Mouse (Mus musculus) granulocyte monocyte progenitor cell, adult 5-6 weeks (primary cell): Measurements from ENCODE around the gene Gpt2. TPM values are rescaled to one million over a fixed set of nuclear protein-coding genes. Genes with fewer than 3 reads are reported as not detected.
A peak's percentile ranks its signal among the peaks of the same experiment; 100 is the strongest.

Source experiments
- ATAC-seq: replicated peaks from 2 replicates; pipeline ENCODE4 v1.8.0; 2016; ENCODE audit warnings: mild to moderate bottlenecking, moderate TSS enrichment, inconsistent platforms; ENCODE audit not compliant: poor library complexity, severe bottlenecking
- total RNA-seq, 2 experiments: library from RNA; stranded (forward) in 1 of 2; stranded (reverse) in 1 of 2; fragments of 200-712, 200-1000 nt in 1 of 2; fragments of >200 nt in 1 of 2; fragmentation: Nextera tagmentation in 1 of 2; gene quantifications; 2 replicates each; pipeline ENCODE4 v1.2.3; 2014 to 2017

The Gpt2 gene
- total RNA-seq, 2 experiments from 2014 or later, result 4.3 to 5.7 TPM

GRCm38 (mm10) chr8:85521332-85521731, 29.0 kb downstream of the Gpt2 start:
- no peak for ATAC-seq

GRCm38 (mm10) chr8:85524086-85524485, 31.7 kb downstream of the Gpt2 start:
- no peak for ATAC-seq

- peak; percentile 76 for ATAC-seq
These were observed 33.7 kb downstream of the Gpt2 start for GRCm38 (mm10) chr8:85526105-85526504.

GRCm38 (mm10) chr8:85528959-85529358, 36.6 kb downstream of the Gpt2 start:
- ATAC-seq, result no peak

DNA sequence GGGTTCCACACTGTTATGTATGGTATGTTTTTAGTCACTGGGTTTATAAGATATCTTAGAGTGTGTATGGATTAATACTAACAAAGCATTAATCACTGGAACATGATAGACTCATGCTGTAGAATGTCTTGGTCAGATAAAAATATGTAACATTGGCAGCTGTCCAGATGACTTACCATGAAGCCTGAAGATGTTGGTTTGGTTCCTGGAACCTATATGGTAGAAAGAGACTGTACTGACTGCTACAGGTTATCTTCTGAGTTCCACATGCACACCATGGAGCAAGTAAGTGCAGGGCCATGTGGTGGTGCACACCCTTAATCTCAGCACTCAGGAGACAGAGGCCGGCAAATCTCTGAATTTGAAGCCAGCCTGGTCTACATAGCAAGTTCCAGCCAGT, 38.3 kb downstream of the Gpt2 start:
- ATAC-seq, result no peak

DNA sequence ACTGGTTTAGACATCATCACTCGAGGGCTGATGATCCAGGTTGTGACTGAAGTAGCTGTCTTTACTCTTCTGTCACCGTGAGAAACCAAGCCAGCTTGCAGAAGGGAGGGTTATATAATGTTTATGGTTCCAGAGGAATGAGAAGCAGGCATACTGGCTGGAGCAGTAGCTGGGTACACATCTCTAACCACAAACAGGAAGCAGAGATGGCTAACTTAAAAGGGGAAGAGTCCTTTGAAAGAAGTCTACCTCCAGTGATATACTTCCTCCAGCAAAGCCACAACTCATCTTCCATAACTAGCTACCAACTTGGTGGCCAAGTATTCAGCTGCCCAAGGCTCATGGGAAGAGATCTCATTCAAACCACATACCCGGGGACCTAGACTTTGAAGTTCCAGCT, 39.1 kb downstream of the Gpt2 start:
- peak; percentile 95 for ATAC-seq

DNA sequence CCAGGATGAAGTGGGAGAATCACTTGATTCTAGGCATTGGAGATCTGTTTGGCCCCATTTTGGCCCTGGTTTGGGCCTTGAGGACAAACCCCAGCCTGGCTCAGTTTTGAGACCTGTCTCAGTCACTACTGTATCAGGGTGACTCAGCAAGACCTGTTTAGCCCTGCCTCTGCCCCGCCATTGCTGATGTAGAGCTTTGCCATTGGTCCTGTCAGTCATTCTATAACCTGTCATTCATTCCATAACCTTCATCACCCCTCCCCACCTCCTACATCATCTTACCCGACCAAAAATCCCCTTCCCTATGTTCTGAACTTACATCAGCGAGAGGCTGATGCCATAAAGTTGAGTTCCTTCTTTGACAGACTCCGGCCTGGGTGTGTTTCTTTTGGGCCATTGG, 40.5 kb downstream of the Gpt2 start:
- ATAC-seq, result no peak

- ATAC-seq, result no peak
These were observed 41.1 kb downstream of the Gpt2 start for GRCm38 (mm10) chr8:85533434-85533833.

DNA sequence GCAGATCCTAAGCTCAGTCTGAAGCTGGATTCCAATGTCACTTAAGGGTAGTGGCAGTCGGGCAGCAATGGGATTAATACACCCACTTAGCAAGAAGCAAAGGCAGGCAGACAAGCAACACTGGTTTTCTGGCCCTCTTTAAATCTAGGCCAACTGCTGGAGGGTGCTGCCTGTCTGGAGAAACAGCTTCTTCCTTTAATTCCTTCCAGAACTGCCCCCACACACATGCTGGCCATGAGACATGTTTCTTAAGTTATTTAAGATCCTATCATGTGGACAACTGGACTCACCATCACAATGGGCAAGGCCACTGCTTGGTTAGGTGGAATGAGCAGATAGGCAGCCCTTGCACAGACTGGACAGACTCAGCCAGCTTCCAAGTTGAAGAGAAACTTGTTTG, 41.8 kb downstream of the Gpt2 start:
- ATAC-seq, result no peak

GRCm38 (mm10) chr8:85536332-85536731, 44.0 kb downstream of the Gpt2 start:
- no peak for ATAC-seq

- ATAC-seq, result no peak
These were observed 59.6 kb downstream of the Gpt2 start for GRCm38 (mm10) chr8:85551934-85552333.

DNA sequence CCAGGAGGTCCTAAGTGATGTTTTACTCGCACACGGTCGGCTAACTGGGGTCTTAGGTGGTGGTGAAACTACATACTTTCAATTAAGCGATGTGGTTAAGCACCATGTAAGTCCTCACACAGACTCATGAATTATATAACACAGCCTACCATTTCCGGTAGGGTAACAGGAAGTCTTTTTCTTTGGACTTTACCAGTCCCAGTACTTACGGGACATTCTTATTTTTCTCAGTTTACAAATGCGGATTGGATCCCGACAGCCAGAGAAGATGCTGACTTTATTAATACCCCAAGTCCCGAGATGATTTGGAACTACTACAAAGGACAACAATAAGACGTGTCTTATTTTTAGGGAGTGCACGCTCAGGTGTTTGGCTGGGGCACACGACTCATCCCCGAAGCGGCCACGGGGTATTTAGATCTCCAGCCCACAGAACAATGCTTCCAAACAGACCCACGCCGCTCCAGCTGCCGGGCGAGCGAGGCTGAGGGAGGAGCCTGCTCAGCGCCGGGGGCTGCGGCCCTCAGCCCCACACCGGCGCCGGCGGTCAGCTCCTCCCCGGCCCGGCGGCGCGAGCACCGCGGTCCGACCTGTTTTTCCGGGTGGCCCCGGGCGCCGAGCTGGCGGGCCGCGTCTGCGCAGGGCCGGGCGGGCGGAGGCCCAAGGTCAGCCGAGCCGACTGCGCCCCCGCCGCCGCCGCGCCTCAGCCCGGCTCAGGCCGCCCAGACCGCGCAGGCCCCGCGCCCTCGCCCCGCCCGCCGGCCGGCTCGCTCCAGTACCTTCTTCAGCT, 62.2 kb downstream of the Gpt2 start:
- peak; percentile 25 for ATAC-seq

GRCm38 (mm10) chr8:85555181-85556145, 63.1 kb downstream of the Gpt2 start, which contains the start of gene Dnaja2:
Gene Dnaja2, minus strand, starts transcription at chr8:85555344.
- peak; percentile 72 for ATAC-seq

DNA sequence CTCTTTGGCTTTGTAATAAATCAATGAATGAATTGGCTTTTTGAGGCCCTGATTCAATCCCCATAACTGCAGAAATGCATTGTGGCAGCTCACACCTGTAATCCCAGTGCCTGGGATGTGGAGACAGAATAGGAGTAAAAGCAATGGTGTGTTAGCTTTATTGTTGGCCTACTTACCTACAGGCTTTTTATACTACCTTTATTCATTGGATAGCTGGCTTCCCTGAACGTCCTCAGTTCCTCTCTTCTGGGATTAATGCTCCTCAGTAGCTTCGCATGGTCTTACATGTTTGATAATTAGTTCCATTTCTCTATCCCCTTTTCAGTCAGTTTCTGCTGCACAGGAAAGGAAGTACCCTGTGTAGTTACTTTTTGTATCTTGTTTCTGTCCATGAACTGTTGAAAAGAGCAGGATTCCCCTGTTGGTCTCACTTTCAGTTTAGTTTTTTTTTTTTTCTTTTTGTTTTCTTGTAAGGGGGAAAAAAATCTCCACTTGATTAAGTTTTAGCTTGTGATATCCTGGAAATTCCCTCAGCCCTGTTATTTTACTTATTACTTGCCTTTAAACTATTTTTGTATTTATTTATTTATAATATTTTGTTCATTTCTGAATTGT, 64.7 kb downstream of the Gpt2 start:
- 0 out of 2 replicates have a peak, but pooled peaks have one; percentile 4 for ATAC-seq

- ATAC-seq, result no peak
These were observed 65.2 kb downstream of the Gpt2 start for GRCm38 (mm10) chr8:85557601-85557986.

GRCm38 (mm10) chr8:85559201-85559600, 66.8 kb downstream of the Gpt2 start:
- ATAC-seq, result peak; percentile 38

DNA sequence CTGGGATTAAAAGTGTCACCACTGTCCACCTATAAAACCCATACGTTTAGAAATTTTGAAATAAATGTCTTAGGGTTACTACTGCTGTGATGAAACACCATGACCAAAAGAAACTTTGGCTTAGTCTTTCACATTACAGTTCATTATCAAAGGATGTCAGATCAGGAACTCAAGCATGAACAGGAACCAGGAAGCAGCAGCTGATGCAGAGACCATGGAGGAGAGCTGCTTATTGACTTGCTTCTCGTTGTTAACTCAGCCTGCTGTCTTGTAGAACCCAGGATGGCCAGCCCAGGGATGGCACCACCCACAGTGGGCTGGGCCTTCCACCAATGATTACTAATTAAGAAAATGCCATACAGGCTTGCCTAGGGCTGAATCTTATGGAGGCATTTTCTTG, 67.6 kb downstream of the Gpt2 start:
- ATAC-seq, result peak; percentile 41

GRCm38 (mm10) chr8:85563336-85563735, 71.0 kb downstream of the Gpt2 start:
- ATAC-seq, result no peak

GRCm38 (mm10) chr8:85565186-85565585, 72.8 kb downstream of the Gpt2 start:
- no peak for ATAC-seq

DNA sequence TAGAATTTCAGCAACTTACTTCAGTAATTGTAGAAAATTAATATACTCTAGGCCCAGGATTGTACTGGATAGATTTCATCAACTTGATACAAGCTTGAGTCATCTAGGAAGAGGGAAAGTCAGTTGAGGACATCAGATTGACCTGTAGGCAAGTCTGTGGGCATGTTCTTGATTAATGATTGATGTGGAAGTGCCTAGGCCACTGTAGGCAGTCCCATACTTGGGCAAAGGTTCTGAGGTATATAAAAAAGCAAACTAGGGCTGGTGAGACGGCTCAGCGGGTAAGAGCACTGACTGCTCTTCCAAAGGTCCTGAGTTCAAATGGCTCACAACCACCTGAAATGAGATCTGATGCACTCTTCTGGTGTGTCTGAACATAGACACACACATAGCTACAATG, 75.4 kb downstream of the Gpt2 start:
- no peak for ATAC-seq

- peak; percentile 91 for ATAC-seq
These were observed 78.1 kb downstream of the Gpt2 start for GRCm38 (mm10) chr8:85570466-85570865.
